Mouse (Mus musculus) MEL (cell line): ENCODE results near the gene Zg16. TPM values are rescaled to one million over a fixed set of nuclear protein-coding genes. Genes with fewer than 3 reads are reported as not detected.
"Not testable (repeated sequence)": the region's sequence is repeated elsewhere in the genome, so short reads cannot be mapped to it uniquely, and the experiment has no call there.

Source experiments
- DNase-seq: peaks from one replicate; pipeline ENCODE4 v3.0.0; 2011; ENCODE audit warnings: low read depth, low spot score
- H3K27ac ChIP-seq: 2 replicates; pipeline ENCODE4 v1.5.1; 2012; ENCODE audit warnings: low read depth, mild to moderate bottlenecking, control low read depth, low read length, moderate library complexity; ENCODE audit not compliant: control insufficient read depth
- H3K27me3 ChIP-seq, 2 experiments: fragments of 150-350 bp in 1 of 2; sonication (generic) in 1 of 2; 2 replicates each; pipeline ENCODE4 v1.6.1; 2012; ENCODE audit warnings: low read length in 2 of 2, mild to moderate bottlenecking in 2 of 2, improper control_type of control experiment in 1 of 2, moderate library complexity in 1 of 2; ENCODE audit not compliant: insufficient read depth in 2 of 2, control insufficient read depth in 1 of 2
- H3K36me3 ChIP-seq, 2 experiments: 2 replicates each; pipeline ENCODE4 v1.6.1; 2012 to 2014; ENCODE audit warnings: low read length in 2 of 2, improper control_type of control experiment in 1 of 2, inconsistent platforms in 1 of 2, mild to moderate bottlenecking in 1 of 2; ENCODE audit not compliant: insufficient read depth in 2 of 2, control insufficient read depth in 1 of 2
- H3K4me1 ChIP-seq, 2 experiments: fragments of 150-350 bp in 1 of 2; sonication (generic) in 1 of 2; 2 replicates each; pipeline ENCODE4 v1.6.1; 2012; ENCODE audit warnings: low read length in 2 of 2, improper control_type of control experiment in 1 of 2, mild to moderate bottlenecking in 1 of 2; ENCODE audit not compliant: insufficient read depth in 2 of 2, control insufficient read depth in 1 of 2
- H3K4me3 ChIP-seq, 2 experiments: fragments of 150-350 bp in 1 of 2; sonication (generic) in 1 of 2; 2 replicates each; pipeline ENCODE4 v1.5.1; 2012; ENCODE audit warnings: low read depth in 2 of 2, low read length in 2 of 2, mild to moderate bottlenecking in 2 of 2, moderate library complexity in 2 of 2, control low read depth in 1 of 2, improper control_type of control experiment in 1 of 2; ENCODE audit not compliant: control insufficient read depth in 1 of 2, insufficient read depth in 1 of 2
- H3K79me2 ChIP-seq: 2 replicates; pipeline ENCODE4 v1.6.1; 2012; ENCODE audit warnings: mild to moderate bottlenecking, low read length, moderate library complexity; ENCODE audit not compliant: control insufficient read depth, poor library complexity, insufficient read depth
- H3K9ac ChIP-seq: 2 replicates; pipeline ENCODE4 v1.6.1; 2012; ENCODE audit warnings: low read depth, mild to moderate bottlenecking, control low read depth, low read length, moderate library complexity; ENCODE audit not compliant: control insufficient read depth, poor library complexity, severe bottlenecking
- H3K9me3 ChIP-seq: fragments of 150-350 bp; sonication (generic); replicated peaks from 2 replicates; pipeline ENCODE4 v1.6.1; 2012; ENCODE audit warnings: mild to moderate bottlenecking, low read length, improper control_type of control experiment, moderate library complexity; ENCODE audit not compliant: insufficient read depth
- BHLHE40 ChIP-seq: IDR thresholded peaks from 2 replicates; pipeline ENCODE4 v1.6.1; 2012; ENCODE audit warnings: low read depth, mild to moderate bottlenecking, inconsistent platforms, low read length, improper control_type of control experiment, borderline replicate concordance
- E2F4 ChIP-seq: IDR thresholded peaks from 2 replicates; pipeline ENCODE4 v1.6.1; 2011; ENCODE audit warnings: low read depth, low read length, improper control_type of control experiment, borderline replicate concordance
- ELF1 ChIP-seq: IDR thresholded peaks from 2 replicates; pipeline ENCODE4 v1.6.1; 2014; ENCODE audit warnings: low read depth, mild to moderate bottlenecking, inconsistent platforms, low read length, improper control_type of control experiment, moderate library complexity
- GATA1 ChIP-seq: IDR thresholded peaks from 2 replicates; pipeline ENCODE4 v1.6.1; 2011; ENCODE audit warnings: low read depth, low read length, improper control_type of control experiment
- HCFC1 ChIP-seq: IDR thresholded peaks from 2 replicates; pipeline ENCODE4 v1.6.1; 2012; ENCODE audit warnings: low read depth, mild to moderate bottlenecking, inconsistent platforms, low read length, improper control_type of control experiment, moderate library complexity
- JUND ChIP-seq: IDR thresholded peaks from 2 replicates; pipeline ENCODE4 v1.6.1; 2011; ENCODE audit warnings: low read depth, mild to moderate bottlenecking, improper control_type of control experiment, low read length
- KAT2A ChIP-seq: conservative IDR thresholded peaks from 2 replicates; pipeline ENCODE4 v1.6.1; 2012; ENCODE audit warnings: low read depth, low read length, improper control_type of control experiment, inconsistent platforms
- MAFK ChIP-seq: IDR thresholded peaks from 2 replicates; pipeline ENCODE4 v1.6.1; 2011; ENCODE audit warnings: low read depth, mild to moderate bottlenecking, low read length, improper control_type of control experiment, borderline replicate concordance
- MAX ChIP-seq: IDR thresholded peaks from 2 replicates; pipeline ENCODE4 v1.6.1; 2011; ENCODE audit warnings: low read length, improper control_type of control experiment
- MAZ ChIP-seq: IDR thresholded peaks from 2 replicates; pipeline ENCODE4 v1.6.1; 2012; ENCODE audit warnings: low read depth, mild to moderate bottlenecking, inconsistent platforms, low read length, improper control_type of control experiment
- MEF2A ChIP-seq: IDR thresholded peaks from 2 replicates; pipeline ENCODE4 v1.6.1; 2014; ENCODE audit warnings: low read depth, mild to moderate bottlenecking, inconsistent platforms, low read length, improper control_type of control experiment; ENCODE audit not compliant: poor library complexity, insufficient replicate concordance, severe bottlenecking; ENCODE audit errors: extremely low read depth
- MYC ChIP-seq: IDR thresholded peaks from 2 replicates; pipeline ENCODE4 v1.6.1; 2011; ENCODE audit warnings: low read depth, mild to moderate bottlenecking, low read length, improper control_type of control experiment, moderate library complexity
- NRF1 ChIP-seq: IDR thresholded peaks from 2 replicates; pipeline ENCODE4 v1.6.1; 2014; ENCODE audit warnings: low read depth, mild to moderate bottlenecking, inconsistent platforms, low read length, improper control_type of control experiment, moderate library complexity; ENCODE audit not compliant: poor library complexity, insufficient read depth, severe bottlenecking
- POLR2A ChIP-seq, 2 experiments: IDR thresholded peaks; 2 replicates each; pipeline ENCODE4 v1.6.1; 2011 to 2012; ENCODE audit warnings: low read length in 2 of 2, mild to moderate bottlenecking in 2 of 2, control low read depth in 1 of 2, improper control_type of control experiment in 1 of 2, low read depth in 1 of 2, moderate library complexity in 1 of 2; ENCODE audit not compliant: control insufficient read depth in 1 of 2, insufficient read depth in 1 of 2, poor library complexity in 1 of 2
- RCOR1 ChIP-seq: IDR thresholded peaks from 2 replicates; pipeline ENCODE4 v1.6.1; 2012; ENCODE audit warnings: low read depth, mild to moderate bottlenecking, inconsistent platforms, low read length, improper control_type of control experiment
- SIN3A ChIP-seq: IDR thresholded peaks from 2 replicates; pipeline ENCODE4 v1.6.1; 2012; ENCODE audit warnings: low read length, improper control_type of control experiment, inconsistent platforms
- SMC3 ChIP-seq: IDR thresholded peaks from 2 replicates; pipeline ENCODE4 v1.6.1; 2011; ENCODE audit warnings: low read depth, low read length, improper control_type of control experiment
- TAL1 ChIP-seq: IDR thresholded peaks from 2 replicates; pipeline ENCODE4 v1.6.1; 2012; ENCODE audit warnings: mild to moderate bottlenecking, inconsistent platforms, low read length, moderate library complexity, mixed read lengths
- TBP ChIP-seq: IDR thresholded peaks from 2 replicates; pipeline ENCODE4 v1.8.0; 2011; ENCODE audit warnings: low read depth, low read length, improper control_type of control experiment
- UBTF ChIP-seq: IDR thresholded peaks from 2 replicates; pipeline ENCODE4 v1.6.1; 2012; ENCODE audit warnings: low read depth, mild to moderate bottlenecking, inconsistent platforms, low read length, improper control_type of control experiment, moderate library complexity, borderline replicate concordance; ENCODE audit not compliant: insufficient read depth
- USF2 ChIP-seq, 2 experiments: IDR thresholded peaks; 2 replicates each; pipeline ENCODE4 v1.6.1; 2011 to 2012; ENCODE audit warnings: improper control_type of control experiment in 2 of 2, low read length in 2 of 2, borderline replicate concordance in 1 of 2, inconsistent platforms in 1 of 2, low read depth in 1 of 2, mild to moderate bottlenecking in 1 of 2; ENCODE audit not compliant: insufficient read depth in 1 of 2
- ZKSCAN1 ChIP-seq: IDR thresholded peaks from 2 replicates; pipeline ENCODE4 v1.6.1; 2012; ENCODE audit warnings: low read depth, mild to moderate bottlenecking, inconsistent platforms, low read length, improper control_type of control experiment, moderate library complexity
- ZMIZ1 ChIP-seq: IDR thresholded peaks from 2 replicates; pipeline ENCODE4 v1.6.1; 2012; ENCODE audit warnings: low read depth, mild to moderate bottlenecking, inconsistent platforms, low read length, improper control_type of control experiment, moderate library complexity
- polyA plus RNA-seq, 2 experiments: library from polyadenylated mRNA; stranded (reverse) in 1 of 2; unstranded in 1 of 2; fragments of >175 nt in 1 of 2; fragments of >200 nt in 1 of 2; gene quantifications; 2 replicates each; pipeline versions ENCODE4 v1.2.1 to v1.2.4; 2012; ENCODE audit warnings: low replicate concordance in 2 of 2, low read depth in 1 of 2; ENCODE audit not compliant: insufficient read length in 2 of 2, insufficient read depth in 1 of 2, missing spikeins in 1 of 2
- total RNA-seq: library from RNA; depleted of rRNA; stranded (reverse); fragments of 300-350 nt; gene quantifications from 2 replicates; pipeline ENCODE4 v1.2.3, GENCODE M21; 2012

Zg16 gene
- total and polyA plus RNA-seq, 3 experiments = 50.4 to 89.3 TPM; not detected in 1

GRCm38 (mm10) chr7:127085751-127086150 lies 1.4 kb downstream of the Zg16 start:
- Histone ChIP-seq H3K4me1 (peaks cover 16 to 29% of the 10 kb centered on the region in 2 experiments), H3K4me3 (peak overlapping the region; percentile 51 to 63), H3K9ac (peak overlapping the region; percentile 73), H3K36me3 (peaks cover 0 to 34% of the 10 kb centered on the region in 2 experiments; a peak in 3 of 4 replicates), H3K27ac (peak overlapping the region; percentile 98), H3K79me2 (peaks cover 35% of the 10 kb centered on the region)
- H3K9me3 ChIP-seq, H3K27me3 ChIP-seq: not testable (repeated sequence)
- peak; percentile 79 for DNase-seq
- peak in 1 of 2 experiments; percentile 50; a peak in 1 of 4 replicates for TF ChIP-seq POLR2A (IDR thresholded peaks at IDR 0.05; ENCODE audit: control insufficient read depth in 1 of 2, insufficient read depth in 1 of 2, low read depth in 1 of 2, low read length in 2 of 2, poor library complexity in 1 of 2)
- peak; percentile 46; the same call in 1 of the 2 replicates for TF ChIP-seq TBP
- TF ChIP-seq GATA1 = peak; percentile 58
- peak; percentile 75 for TF ChIP-seq TAL1

GRCm38 (mm10) chr7:127084794-127085193 lies 2.3 kb downstream of the Zg16 start:
- Histone ChIP-seq H3K4me1 (peaks cover 16 to 33% of the 10 kb centered on the region in 2 experiments), H3K4me3 (peak overlapping the region; percentile 42 to 47), H3K9me3 (no peaks in the 10 kb centered on the region), H3K9ac (peak overlapping the region; percentile 66), H3K79me2 (peaks cover 29% of the 10 kb centered on the region), H3K36me3 (peaks cover 0 to 33% of the 10 kb centered on the region in 2 experiments; a peak in 3 of 4 replicates), H3K27ac (peak overlapping the region; percentile 98), H3K27me3 (no peaks in the 10 kb centered on the region)
- DNase-seq = peak; percentile 44
- TF ChIP-seq USF2 (IDR thresholded peaks at IDR 0.05; ENCODE audit: borderline replicate concordance in 1 of 2, insufficient read depth in 1 of 2, low read depth in 1 of 2, low read length in 2 of 2) (no peak), SMC3 (no peak), MYC (no peak), MAZ (no peak), SIN3A (no peak), POLR2A (IDR thresholded peaks at IDR 0.05; ENCODE audit: control insufficient read depth in 1 of 2, insufficient read depth in 1 of 2, low read depth in 1 of 2, low read length in 2 of 2, poor library complexity in 1 of 2) (peak; percentile 10 to 44; a peak in 2 of 4 replicates)

GRCm38 (mm10) chr7:127083689-127084088 lies 3.4 kb downstream of the Zg16 start:
- peak overlapping the region; percentile 98 for H3K27ac ChIP-seq
- peaks cover 28% of the 10 kb centered on the region for H3K79me2 ChIP-seq
- peak overlapping the region in 1 of 2 experiments; percentile 24; a peak in 1 of 4 replicates for H3K4me3 ChIP-seq
- peak; percentile 93 for DNase-seq
- H3K4me1 ChIP-seq = peaks cover 16 to 33% of the 10 kb centered on the region in 2 experiments
- no peaks in the 10 kb centered on the region for H3K9me3 ChIP-seq
- H3K27me3 ChIP-seq = no peaks in the 10 kb centered on the region
- peak overlapping the region; percentile 66; the same call in 1 of the 2 replicates for H3K9ac ChIP-seq
- peaks cover 0 to 33% of the 10 kb centered on the region in 2 experiments; a peak in 3 of 4 replicates for H3K36me3 ChIP-seq
- no peak for TF ChIP-seq NRF1
- TF ChIP-seq E2F4 = no peak
- TF ChIP-seq GATA1 = peak; percentile 94
- TF ChIP-seq BHLHE40 = no peak
- TF ChIP-seq SIN3A = no peak
- TF ChIP-seq UBTF = no peak
- TF ChIP-seq MAFK = no peak
- TF ChIP-seq ZMIZ1 = no peak
- no peak for TF ChIP-seq KAT2A
- no peak for TF ChIP-seq MAX
- TF ChIP-seq MYC = no peak
- TF ChIP-seq TBP = peak; percentile 85; the same call in 1 of the 2 replicates
- no peak for TF ChIP-seq HCFC1
- TF ChIP-seq JUND = no peak
- no peak for TF ChIP-seq ELF1
- TF ChIP-seq POLR2A (IDR thresholded peaks at IDR 0.05; ENCODE audit: control insufficient read depth in 1 of 2, insufficient read depth in 1 of 2, low read depth in 1 of 2, low read length in 2 of 2, poor library complexity in 1 of 2) = peak in 1 of 2 experiments; percentile 65; a peak in 1 of 4 replicates
- TF ChIP-seq MEF2A = no peak
- TF ChIP-seq ZKSCAN1 = no peak
- TF ChIP-seq RCOR1 = no peak
